Comparison of ENCODE assay signal across 10 mouse cellular contexts in genomic region chr11:95540637-95541385, GRCm38 (mm10). TPM values are rescaled to one million over a fixed set of nuclear protein-coding genes. Genes with fewer than 3 reads are reported as not detected.
DNase-seq lines count a peak whose midpoint lies in the region; ATAC-seq and TF ChIP-seq lines count a peak whose summit lies in the region.
"Had no signal": no experiment of that assay in that cellular context is flagged by ENCODE, and none has a peak within 500 bp of the region (broad histone marks: within the 10 kb centered on the region; RNA-seq: fewer than 3 reads in every experiment).

No protein-coding gene starts in this region.

- no peak for ATAC-seq in liver, embryonic 11.5 days (replicated peaks; ENCODE audit: low FRiP score)
- ATAC-seq in liver, postnatal 0 days: no peak

- no peaks in the 10 kb centered on the region for H3K36me3 ChIP-seq in liver, embryonic 11.5 days (ENCODE audit: control insufficient read depth, insufficient read depth, low read length)
- no peaks in the 10 kb centered on the region for H3K36me3 ChIP-seq in liver, postnatal 0 days (replicated peaks; ENCODE audit: insufficient read depth, low read length)
- no peaks in the 10 kb centered on the region for H3K36me3 ChIP-seq in ES-E14 (ENCODE audit: control insufficient read depth, insufficient read depth, low read length, poor library complexity, severe bottlenecking)
- no peaks in the 10 kb centered on the region for H3K36me3 ChIP-seq in limb, embryonic 10.5 days

- peak overlapping the region; percentile 1; the same call in 1 of the 2 replicates for H3K4me2 ChIP-seq in liver, embryonic 11.5 days
- no peak overlapping the region for H3K4me2 ChIP-seq in liver, postnatal 0 days (ENCODE audit: low read depth, low read length)

- TF ChIP-seq EP300 in liver, postnatal 0 days (IDR thresholded peaks at IDR 0.05; ENCODE audit: low read depth): no peak

- no peaks in the 10 kb centered on the region for H3K9me3 ChIP-seq in liver, embryonic 11.5 days (ENCODE audit: control insufficient read depth, low read length)
- H3K9me3 ChIP-seq in liver, postnatal 0 days (ENCODE audit: low read length): no peaks in the 10 kb centered on the region
- H3K9me3 ChIP-seq in ES-E14 (ENCODE audit: control insufficient read depth, insufficient read depth, low read depth, low read length): no peaks in the 10 kb centered on the region
- H3K9me3 ChIP-seq in limb, embryonic 10.5 days (replicated peaks): no peaks in the 10 kb centered on the region

- DNase-seq in embryo, embryonic 10 days (ENCODE audit: low spot score): peak; percentile 39
- no peak for DNase-seq in embryo, embryonic 9.5 days (ENCODE audit: extremely low spot score)
- DNase-seq in liver, embryonic 11.5 days (ENCODE audit: low spot score): no peak
- DNase-seq in liver, postnatal 0 days: no peak
- no peak for DNase-seq in ES-E14 (ENCODE audit: low read depth, low spot score)
- DNase-seq in limb, embryonic 10.5 days (ENCODE audit: low spot score): no peak
- DNase-seq in frontal cortex, adult 2 months (ENCODE audit: extremely low spot score in 1 of 2, low spot score in 1 of 2): no peak
- no peak for DNase-seq in layer of hippocampus, postnatal 10 days (ENCODE audit: low spot score in 2 of 2)

- H3K4me1 ChIP-seq in liver, embryonic 11.5 days (replicated peaks; ENCODE audit: control insufficient read depth, insufficient read depth, low read length): peaks cover 4% of the 10 kb centered on the region; the same call in 1 of the 2 replicates
- peaks cover 3% of the 10 kb centered on the region; the same call in 1 of the 2 replicates for H3K4me1 ChIP-seq in liver, postnatal 0 days (ENCODE audit: insufficient read depth)
- peaks cover 9 to 64% of the 10 kb centered on the region in 2 experiments for H3K4me1 ChIP-seq in ES-E14 (ENCODE audit: control insufficient read depth in 2 of 2, insufficient read depth in 2 of 2, low read length in 2 of 2, poor library complexity in 1 of 2)
- H3K4me1 ChIP-seq in limb, embryonic 10.5 days: peaks cover 63% of the 10 kb centered on the region

- peaks cover 9% of the 10 kb centered on the region; the same call in 1 of the 2 replicates for H3K27me3 ChIP-seq in liver, embryonic 11.5 days (replicated peaks; ENCODE audit: control insufficient read depth, insufficient read depth, low read length)
- H3K27me3 ChIP-seq in liver, postnatal 0 days (ENCODE audit: insufficient read depth, low read length): 0 out of 2 replicates have a peak, but pooled peaks cover 5% of the 10 kb centered on the region
- H3K27me3 ChIP-seq in limb, embryonic 10.5 days (ENCODE audit: low read depth, poor library complexity, severe bottlenecking): peaks cover 20% of the 10 kb centered on the region; the same call in 1 of the 2 replicates

- no peak overlapping the region for H3K4me3 ChIP-seq in liver, embryonic 11.5 days (ENCODE audit: low read depth, low read length)
- H3K4me3 ChIP-seq in liver, postnatal 0 days (ENCODE audit: low read depth, low read length): no peak overlapping the region
- H3K4me3 ChIP-seq in ES-E14 (ENCODE audit: insufficient read depth in 1 of 2, low read depth in 1 of 2, low read length in 2 of 2, poor library complexity in 1 of 2, severe bottlenecking in 1 of 2): no peak overlapping the region
- H3K4me3 ChIP-seq in limb, embryonic 10.5 days: peak overlapping the region; percentile 6; the same call in 1 of the 2 replicates

- 26% methylated on average over 18 of the region's 18 CpGs for WGBS in liver, embryonic 11.5 days
- 28% methylated on average over 18 of the region's 18 CpGs for WGBS in liver, postnatal 0 days (ENCODE audit: insufficient replicate concordance)
- 35% methylated on average over 18 of the region's 18 CpGs for WGBS in limb, embryonic 10.5 days

- no peak for TF ChIP-seq CTCF in liver, postnatal 0 days (IDR thresholded peaks at IDR 0.05; ENCODE audit: low read depth)

- H3K27ac ChIP-seq in liver, embryonic 11.5 days (ENCODE audit: low read depth, low read length): no peak overlapping the region
- H3K27ac ChIP-seq in liver, postnatal 0 days (ENCODE audit: low read depth): no peak overlapping the region
- H3K27ac ChIP-seq in ES-E14 (ENCODE audit: insufficient read depth, low read depth, low read length, poor library complexity, severe bottlenecking): peak overlapping the region; percentile 9; the same call in 1 of the 2 replicates
- peak overlapping the region; percentile 53 for H3K27ac ChIP-seq in limb, embryonic 10.5 days

- in situ Hi-C loops in ES-E14 (cut with MboI; ENCODE audit: low sequenced_read_pairs in 2 of 2, unreplicated experiment in 2 of 2): no loop called here

- H3K9ac ChIP-seq in liver, embryonic 11.5 days (ENCODE audit: low read depth, low read length): no peak overlapping the region
- H3K9ac ChIP-seq in liver, postnatal 0 days (replicated peaks): no peak overlapping the region
- peak overlapping the region; percentile 13; the same call in 1 of the 2 replicates for H3K9ac ChIP-seq in ES-E14 (ENCODE audit: insufficient read depth, low read depth, low read length, poor library complexity, severe bottlenecking)

TF ChIP-seq in ES-E14, 5 proteins besides CTCF, POLR2A, EP300 and RAD21:
- TF ChIP-seq CHD2 (IDR thresholded peaks at IDR 0.05; ENCODE audit: low read depth, low read length): no peak
- TF ChIP-seq ZC3H11A (IDR thresholded peaks at IDR 0.05; ENCODE audit: borderline replicate concordance, low read depth, low read length): no peak
- no peak for TF ChIP-seq HCFC1 (IDR thresholded peaks at IDR 0.05; ENCODE audit: borderline replicate concordance, insufficient read depth, low read length)
- no peak for TF ChIP-seq ZNF384 (IDR thresholded peaks at IDR 0.05; ENCODE audit: low read depth, low read length)
- no peak for TF ChIP-seq MAFK (IDR thresholded peaks at IDR 0.05; ENCODE audit: insufficient read depth, low read depth, low read length)

RNA-seq across cellular contexts. Expression of gene Nxph3, which starts 26.4 kb away (rescaled TPM):
- 0.10 TPM in 2 replicates for polyA plus RNA-seq in liver, embryonic 11.5 days (2014; fragmentation: Nextera tagmentation; extraction: Ambion mirVana)
- polyA plus RNA-seq in liver, postnatal 0 days (2015; fragmentation: Nextera tagmentation; extraction: Ambion mirVana): not detected in 2 replicates
- 2.4 and 5.5 TPM in 2 replicates for total RNA-seq in ES-E14 (2012; rRNA removed)
- polyA plus RNA-seq in limb, embryonic 10.5 days (2016; fragmentation: Nextera tagmentation; extraction: Ambion mirVana): 0.38 and 0.66 TPM in 2 replicates
- 12.5 and 15.2 TPM in 2 replicates for polyA plus RNA-seq in frontal cortex, adult 2 months (2012; rRNA removed)
- total RNA-seq in layer of hippocampus, postnatal 10 days (2021): 10 to 100 TPM; 27.3 to 35.2 TPM
- total RNA-seq: hematopoietic stem cell, adult 5-6 weeks; neutrophil, adult 5-6 weeks had no signal

RNA-seq across cellular contexts. Expression of gene Ngfr, which starts 46.7 kb away (rescaled TPM):
- 11.1 and 11.4 TPM in 2 replicates for polyA plus RNA-seq in liver, embryonic 11.5 days (2014; fragmentation: Nextera tagmentation; extraction: Ambion mirVana)
- polyA plus RNA-seq in liver, postnatal 0 days (2015; fragmentation: Nextera tagmentation; extraction: Ambion mirVana): 1.3 and 1.7 TPM in 2 replicates
- total RNA-seq in ES-E14 (2012; rRNA removed): 19.9 and 26.1 TPM in 2 replicates
- 9.7 and 16.3 TPM in 2 replicates for polyA plus RNA-seq in limb, embryonic 10.5 days (2016; fragmentation: Nextera tagmentation; extraction: Ambion mirVana)
- polyA plus RNA-seq in frontal cortex, adult 2 months (2012; rRNA removed): 2.0 and 2.2 TPM in 2 replicates
- total RNA-seq in layer of hippocampus, postnatal 10 days (2021): 1 to 10 TPM; 2.4 to 3.6 TPM
- total RNA-seq: hematopoietic stem cell, adult 5-6 weeks had no signal

Comparison
In these comparisons a context has a peak if more than half of its experiments do, and no peak if none do; other contexts are left out.
1. H3K27ac ChIP-seq: peak in ES-E14 (single experiment) and limb, embryonic 10.5 days (single experiment); none in liver, embryonic 11.5 days (single experiment) and liver, postnatal 0 days (single experiment).